Mouse (Mus musculus) fibroblast of lung, adult 2 months (primary cell): ENCODE measurements around the gene Crtc1.

Experiments
- DNase-seq: peaks from one replicate; pipeline ENCODE4 v3.0.0-alpha.2; 2011; ENCODE audit warnings: low read depth

The Crtc1 gene

DNA sequence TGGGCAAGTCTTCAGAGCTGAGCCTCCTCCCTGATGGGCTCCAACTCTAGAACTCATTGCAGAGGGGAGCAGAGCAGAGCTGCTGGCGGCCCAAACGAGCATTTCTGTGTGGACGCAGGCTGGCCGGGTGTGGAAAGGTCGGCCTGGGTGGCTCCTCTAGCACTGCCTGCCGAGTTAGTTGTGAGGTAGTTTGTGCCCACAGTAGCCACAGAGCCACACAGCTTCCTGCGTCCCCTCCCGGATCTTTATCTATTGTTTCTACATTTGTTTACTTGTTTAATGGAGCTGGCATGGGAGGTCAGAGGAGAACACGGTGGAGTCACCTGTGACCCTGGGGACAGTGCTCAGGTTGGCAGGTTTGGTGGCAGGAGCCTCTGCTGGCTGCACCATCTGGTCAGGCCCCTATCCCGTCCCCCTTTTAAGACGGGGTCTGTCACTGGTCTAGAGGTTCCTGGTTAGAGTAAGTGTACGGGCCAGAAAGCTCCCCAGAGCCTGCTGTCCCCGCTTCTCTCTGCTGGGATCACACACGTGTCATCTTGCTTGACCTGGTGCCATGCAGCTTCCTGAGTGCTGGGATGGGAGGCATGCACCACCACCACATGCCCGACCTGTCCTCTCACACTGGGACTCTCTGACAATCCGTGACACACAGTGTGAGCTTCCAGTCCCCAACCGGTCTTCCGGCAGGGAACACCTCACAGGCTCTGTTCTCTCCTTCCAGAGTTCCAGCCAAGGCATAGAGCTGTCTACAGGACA lies 17.9 kb downstream of the Crtc1 start:
- no peak for DNase-seq

DNA sequence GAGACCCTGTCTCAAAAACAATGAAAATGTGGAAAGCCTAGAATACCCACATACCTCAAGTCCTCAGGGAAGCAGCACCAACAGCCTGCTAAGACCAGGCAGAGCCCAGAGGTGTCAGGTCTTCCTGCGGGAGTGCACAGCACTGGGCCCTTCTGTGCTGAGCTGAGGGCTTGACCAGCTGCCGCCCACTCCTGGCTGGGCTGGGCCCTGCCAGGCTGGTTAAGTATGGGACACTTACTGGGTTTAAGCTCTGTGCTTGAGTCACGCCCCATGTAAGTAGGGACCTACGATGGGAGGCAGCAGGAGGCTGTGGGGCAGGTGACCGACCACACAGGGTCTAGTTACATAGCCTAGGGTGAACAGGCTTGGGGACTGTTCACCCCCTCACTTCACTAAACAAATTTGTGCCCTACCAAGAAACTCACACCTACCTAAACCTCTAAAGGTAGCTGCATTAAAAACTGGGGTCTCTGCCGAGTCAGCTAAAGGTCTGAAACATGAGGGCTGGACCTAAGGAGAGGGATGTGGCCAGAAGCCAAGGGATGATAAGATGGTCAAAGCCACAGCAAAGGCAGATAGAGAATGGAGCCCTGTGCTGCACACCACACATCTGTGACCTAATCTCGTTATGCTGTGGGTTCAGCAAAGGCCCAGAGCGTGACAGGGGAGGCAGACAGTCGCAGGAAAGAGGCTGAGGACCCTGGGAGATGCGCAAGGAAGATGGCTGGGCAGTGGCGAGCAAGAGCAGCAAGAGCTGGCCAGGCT lies 19.3 kb downstream of the Crtc1 start:
- DNase-seq, result no peak

- DNase-seq, result no peak
Observed at GRCm38 (mm10) chr8:70418954-70419353, 20.4 kb downstream of the Crtc1 start.

- DNase-seq, result no peak
Observed at GRCm38 (mm10) chr8:70417914-70418313, 21.5 kb downstream of the Crtc1 start.

DNA sequence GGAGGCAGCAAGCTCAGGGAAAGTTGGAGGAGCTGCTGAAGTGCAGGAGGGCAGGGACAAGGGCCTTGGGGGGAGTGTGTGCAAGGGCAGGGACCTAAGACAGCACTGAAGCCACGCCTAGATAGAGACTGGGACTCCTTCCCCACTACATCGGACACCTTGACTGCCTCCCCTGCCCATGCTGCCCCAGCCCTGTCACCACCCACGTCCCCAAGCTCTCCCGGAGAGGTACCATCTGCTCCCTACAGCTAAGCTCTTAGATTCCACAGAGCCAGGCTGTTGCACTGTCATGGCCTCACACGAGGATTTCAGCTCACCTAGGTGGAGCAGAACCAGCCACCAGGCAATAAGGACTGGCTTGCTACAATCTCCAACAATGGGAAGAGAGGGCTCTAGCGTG lies 22.4 kb downstream of the Crtc1 start:
- no peak for DNase-seq

DNA sequence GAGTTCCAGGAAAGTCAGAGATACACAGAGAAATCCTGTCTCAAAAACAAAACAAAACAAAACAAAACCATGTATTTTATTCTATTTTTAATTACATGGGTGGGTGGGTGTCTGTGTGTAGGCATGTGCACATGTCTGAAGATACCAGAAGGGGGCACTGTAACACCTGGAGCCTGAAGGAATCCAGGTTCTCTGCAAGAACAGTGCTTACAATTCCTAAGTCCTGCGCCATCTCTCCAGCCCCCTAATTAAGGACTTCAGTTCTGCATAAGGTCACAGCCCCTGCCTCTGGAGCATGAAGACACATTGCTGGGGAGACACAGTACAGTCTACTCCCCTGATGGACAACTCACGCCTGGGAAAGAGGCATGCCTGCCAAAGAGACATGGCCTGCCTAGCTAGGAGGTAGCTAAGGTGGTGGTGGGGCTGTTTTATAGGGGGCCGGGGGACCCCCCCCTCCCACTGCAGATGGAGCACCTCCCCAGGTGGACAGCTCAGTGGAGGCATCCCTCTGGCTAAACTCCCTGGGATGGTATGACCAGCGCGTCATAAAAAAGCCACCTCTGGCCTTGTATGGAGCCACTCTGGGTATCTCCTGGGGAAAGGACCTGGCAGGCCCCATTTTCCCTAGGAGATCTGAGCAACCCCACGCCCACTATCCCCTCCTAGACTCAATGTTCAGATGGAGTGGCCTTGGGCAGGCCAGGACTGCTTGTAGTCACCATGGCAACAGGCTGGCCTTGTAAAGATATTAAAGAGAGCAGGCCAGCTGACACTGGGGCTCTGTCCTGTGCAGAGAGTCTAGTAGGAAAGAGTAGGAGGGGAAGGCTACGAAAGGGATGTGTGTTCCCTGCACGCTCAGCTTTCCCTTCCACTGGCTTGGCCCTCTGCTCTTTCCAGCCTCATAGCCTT lies 23.6 kb downstream of the Crtc1 start:
- DNase-seq, result no peak

- DNase-seq, result no peak
Observed at GRCm38 (mm10) chr8:70414310-70414946, 25.0 kb downstream of the Crtc1 start.

- DNase-seq, result no peak
Observed at GRCm38 (mm10) chr8:70410281-70410680, 29.1 kb downstream of the Crtc1 start.

DNA sequence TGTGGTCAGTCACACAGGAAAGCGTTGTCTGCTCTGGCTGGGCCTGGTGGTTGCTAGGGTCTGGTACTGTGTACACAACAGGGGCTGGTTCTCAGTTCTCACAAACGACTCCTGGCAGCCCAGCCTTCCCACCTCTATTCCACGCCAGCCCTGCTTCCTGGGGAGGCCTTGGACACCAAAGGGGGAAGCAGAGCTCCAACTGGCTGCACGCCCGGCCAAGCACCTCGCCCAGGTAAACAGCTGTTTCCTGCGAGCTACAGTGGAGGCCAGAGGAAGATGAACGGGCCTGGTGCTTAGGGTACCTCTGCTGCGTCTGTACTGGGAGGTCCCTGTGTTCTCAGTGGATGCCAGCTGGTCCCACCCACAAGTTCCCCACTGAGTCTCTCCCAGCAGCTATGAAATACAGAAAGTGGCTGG lies 29.9 kb downstream of the Crtc1 start:
- DNase-seq, result no peak

DNA sequence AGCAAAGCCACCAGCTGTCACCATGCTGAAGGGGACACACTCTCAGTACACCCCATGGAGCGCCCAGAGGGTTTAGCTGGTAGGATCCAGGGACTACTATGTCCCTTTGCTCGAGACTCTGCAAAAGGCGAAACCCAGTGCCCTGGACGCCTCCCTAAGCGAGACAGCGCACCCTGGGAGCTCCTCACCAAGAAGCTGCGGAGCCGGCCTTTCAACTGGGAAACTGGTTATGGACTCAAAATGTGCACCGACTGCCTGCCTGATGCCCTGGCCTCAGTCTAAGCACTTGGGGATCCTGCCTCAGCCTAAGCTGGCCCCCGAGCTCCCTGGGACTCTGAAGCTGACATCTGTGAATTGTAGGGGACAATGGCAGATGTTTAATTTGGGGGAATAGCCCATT lies 30.4 kb downstream of the Crtc1 start:
- no peak for DNase-seq

GRCm38 (mm10) chr8:70408301-70408700 lies 31.1 kb downstream of the Crtc1 start:
- no peak for DNase-seq

DNA sequence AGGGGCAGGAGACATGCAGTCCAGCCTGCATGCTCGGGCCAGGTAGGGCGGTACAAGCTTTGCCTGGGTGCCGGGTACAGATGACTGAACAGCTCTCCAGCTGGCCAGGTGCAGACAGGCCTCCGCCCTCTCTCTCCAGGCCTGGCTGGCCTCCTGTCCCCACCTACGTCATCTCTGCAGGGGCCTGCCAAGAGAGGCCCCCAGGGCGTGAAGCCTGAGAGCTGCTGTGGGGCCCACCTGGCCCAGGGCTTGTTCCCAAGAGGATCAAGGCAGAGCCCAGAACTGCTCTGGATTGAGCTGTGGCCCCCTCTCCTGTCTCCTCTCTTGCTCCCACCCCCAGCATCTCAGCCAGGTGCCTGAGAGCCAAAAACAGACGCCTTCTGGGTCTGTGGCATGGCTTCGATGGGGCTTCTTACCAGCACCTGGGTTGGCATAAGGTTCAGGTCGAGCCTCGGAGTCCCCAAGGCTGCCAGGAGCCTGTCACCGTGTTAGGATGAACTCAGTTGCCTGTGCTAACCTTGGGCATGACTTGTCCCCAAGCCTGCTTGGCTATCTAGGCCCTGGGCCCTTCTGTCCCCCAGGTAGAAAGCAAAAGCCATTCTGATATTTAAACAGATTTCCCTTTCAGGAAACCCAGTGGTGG lies 32.8 kb downstream of the Crtc1 start:
- DNase-seq, result no peak

DNA sequence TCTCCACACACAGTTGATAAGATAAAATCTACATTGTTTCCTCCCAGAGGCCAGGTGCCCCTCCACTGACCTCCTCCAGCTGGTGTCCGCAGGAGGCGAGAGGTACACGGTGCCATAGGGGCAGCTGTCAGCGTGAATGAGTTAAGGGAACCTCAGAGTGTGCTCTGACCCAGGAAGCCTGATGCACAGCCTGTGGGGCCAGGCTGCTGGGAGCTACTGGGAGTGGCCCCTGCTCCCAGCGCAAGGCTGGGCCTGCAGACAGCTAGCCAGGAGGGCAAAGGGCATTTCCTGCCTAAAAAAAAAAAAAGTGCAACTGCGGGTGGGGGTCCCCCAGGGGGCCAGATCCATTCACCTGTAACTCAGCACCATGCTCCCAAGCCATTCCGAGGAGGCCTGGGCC lies 34.2 kb downstream of the Crtc1 start:
- no peak for DNase-seq

GRCm38 (mm10) chr8:70404212-70404611 lies 35.2 kb downstream of the Crtc1 start:
- no peak for DNase-seq

GRCm38 (mm10) chr8:70397611-70398563 lies 41.5 kb downstream of the Crtc1 start:
- DNase-seq, result no peak

DNA sequence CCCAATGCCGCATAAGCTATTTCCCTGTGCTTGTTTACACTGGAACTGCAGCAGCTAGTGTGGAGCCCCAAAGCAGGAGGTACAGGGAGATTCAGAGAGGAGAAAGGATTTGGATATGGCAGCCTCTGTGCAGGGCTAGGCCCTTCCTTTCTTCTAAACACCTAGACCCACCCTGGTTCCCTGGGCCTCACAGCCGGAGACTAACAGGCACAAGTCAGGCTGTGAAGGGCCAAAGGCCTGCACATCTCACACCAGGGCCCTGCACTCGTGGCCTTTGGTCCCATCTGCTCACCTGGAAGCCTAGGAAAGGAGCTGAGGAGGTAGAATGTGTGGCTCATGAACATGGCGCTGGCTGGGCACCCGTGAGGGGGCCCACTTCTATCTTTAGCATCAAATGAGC lies 43.2 kb downstream of the Crtc1 start:
- DNase-seq, result no peak

DNA sequence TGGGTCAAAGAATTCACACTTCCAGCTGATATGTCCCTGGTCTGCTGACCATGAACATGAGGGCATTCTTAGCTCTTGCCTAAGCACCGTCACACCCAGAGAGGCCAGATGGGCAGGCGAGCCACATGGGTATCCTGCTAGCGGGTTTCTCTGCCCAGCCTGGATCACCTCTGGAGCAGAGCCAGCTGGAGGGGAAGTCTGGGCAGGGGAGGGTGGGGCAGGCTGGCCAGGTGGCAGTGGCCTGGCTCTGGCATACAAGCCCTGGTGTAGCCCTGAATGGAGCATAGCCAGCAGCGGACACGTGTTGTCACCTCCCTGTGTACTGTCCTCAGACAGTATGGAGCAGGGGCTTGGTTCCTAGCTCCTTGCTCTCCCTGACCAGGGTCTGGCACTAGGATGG lies 43.7 kb downstream of the Crtc1 start:
- DNase-seq, result no peak

DNA sequence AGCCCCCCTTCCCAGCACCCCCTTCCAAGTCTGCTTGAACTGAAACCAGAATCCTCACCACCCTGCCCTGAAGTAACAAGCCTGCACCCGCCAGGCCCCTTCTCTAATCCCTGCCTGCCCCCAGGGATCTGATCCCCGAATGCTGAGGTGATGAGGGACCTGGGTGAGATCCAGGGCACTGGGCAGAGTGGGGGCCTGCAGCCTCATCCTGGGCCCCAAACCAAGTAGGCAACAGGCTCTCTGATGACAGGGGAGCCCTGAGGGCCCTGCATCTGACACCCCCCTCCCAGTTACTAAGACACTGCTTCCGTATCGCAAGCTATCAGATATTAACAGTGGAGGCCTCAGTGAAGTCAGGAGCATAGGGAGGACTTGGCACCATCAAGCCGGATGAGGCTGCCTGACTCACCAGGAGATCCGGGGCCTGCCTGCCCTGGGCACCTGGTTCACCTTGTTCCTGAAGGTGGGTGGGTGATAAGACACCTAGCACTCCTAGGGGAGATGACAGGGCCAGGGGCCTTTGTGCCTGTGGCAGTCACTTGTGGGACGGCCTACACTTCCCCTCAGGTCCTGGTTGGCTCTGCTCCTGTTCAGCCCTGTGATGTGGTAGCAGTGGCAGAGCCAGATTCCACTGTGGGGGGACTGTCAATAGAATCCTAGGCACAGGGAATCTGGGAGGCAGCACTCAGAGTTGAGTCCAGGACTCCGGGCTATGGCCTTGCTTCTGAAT lies 44.9 kb downstream of the Crtc1 start:
- no peak for DNase-seq

GRCm38 (mm10) chr8:70393087-70393486 lies 46.3 kb downstream of the Crtc1 start:
- no peak for DNase-seq

DNA sequence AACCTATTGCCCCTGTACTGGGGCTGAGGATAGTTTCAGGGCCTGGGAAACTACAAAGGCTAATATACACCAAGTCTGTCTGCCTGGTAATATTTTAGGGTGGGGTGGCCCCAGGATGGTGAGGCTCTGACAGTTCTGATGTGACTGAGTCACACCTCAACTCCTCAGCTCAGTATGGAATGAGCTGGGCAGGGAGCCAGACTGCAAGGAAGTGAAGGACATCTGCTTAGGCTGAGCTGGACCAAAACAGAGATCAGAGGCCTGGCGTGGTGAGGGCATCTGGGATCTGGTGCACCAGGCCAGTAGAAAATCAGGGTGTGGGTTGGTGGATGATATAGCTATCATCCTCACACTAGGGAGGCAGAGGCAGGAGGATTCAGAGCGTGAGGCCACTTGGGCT lies 49.7 kb downstream of the Crtc1 start:
- no peak for DNase-seq
